Mouse (Mus musculus) regulatory T cell (primary cell): ENCODE measurements around the gene St6galnac6.

Source experiments
- in situ Hi-C: fragments of 300-600 bp; cut with MboI, MseI; formaldehyde crosslinking; loops from one replicate; pipeline ENCODE4 v1.15.1; 2025; ENCODE audit warnings: high pct_unique_total_duplicates

The St6galnac6 gene

DNA sequence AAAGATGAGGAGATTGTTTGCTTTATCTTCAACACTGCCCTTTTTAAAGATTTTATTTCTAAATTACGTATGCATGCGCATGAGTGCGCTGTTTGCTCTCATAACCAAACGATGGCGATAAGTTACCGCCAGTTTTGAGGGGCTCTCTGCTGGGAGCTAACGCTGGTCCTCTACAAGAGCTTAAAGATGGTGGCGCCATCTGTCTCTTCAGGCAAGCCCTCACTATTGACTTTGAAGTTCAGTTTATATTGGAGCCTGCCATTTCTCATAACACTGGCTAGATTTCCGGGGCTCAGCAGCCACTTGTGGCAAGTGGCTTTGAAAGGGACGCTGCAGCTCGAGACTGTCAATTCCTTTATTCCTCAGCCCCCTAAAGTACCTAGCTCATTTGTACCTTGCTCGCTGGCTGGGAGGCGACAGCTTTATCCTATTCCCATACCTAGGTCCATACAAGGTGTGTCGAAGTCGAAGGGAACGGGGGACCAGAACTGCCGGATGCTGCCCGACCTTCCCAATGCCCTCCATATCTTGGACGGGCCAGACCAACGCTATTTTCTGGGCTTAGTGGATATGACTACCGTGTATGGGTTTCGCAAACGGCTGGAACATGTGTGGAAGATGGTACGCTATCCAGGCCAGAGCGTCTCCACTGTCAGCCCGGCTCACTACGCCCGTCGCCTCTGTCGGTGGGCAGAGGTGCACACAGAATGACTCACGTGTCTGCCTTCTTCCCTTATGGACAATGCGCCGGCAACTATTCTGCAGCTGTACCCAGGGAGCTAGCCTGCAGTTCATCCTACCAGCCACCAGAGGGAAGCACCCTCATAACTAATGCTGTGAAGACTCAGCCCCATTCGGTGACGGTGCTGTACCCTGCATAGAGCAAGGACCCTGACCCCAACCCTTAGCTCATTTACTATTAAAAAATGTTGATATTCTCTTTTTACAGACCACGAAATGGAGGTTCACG, 16.4 kb upstream of the St6galnac6 start:
- in situ Hi-C loops: no loop called here

- in situ Hi-C loops: no loop called here
These were observed 14.3 kb upstream of the St6galnac6 start for GRCm38 (mm10) chr2:32585149-32585714.

- in situ Hi-C loops: no loop called here
These were observed 12.6 kb upstream of the St6galnac6 start, which contains the start of gene St6galnac4 for GRCm38 (mm10) chr2:32586871-32587351. Gene St6galnac4 (plus strand): TSS chr2:32587095.

GRCm38 (mm10) chr2:32587731-32588321, 11.7 kb upstream of the St6galnac6 start:
- in situ Hi-C loops: no loop called here

DNA sequence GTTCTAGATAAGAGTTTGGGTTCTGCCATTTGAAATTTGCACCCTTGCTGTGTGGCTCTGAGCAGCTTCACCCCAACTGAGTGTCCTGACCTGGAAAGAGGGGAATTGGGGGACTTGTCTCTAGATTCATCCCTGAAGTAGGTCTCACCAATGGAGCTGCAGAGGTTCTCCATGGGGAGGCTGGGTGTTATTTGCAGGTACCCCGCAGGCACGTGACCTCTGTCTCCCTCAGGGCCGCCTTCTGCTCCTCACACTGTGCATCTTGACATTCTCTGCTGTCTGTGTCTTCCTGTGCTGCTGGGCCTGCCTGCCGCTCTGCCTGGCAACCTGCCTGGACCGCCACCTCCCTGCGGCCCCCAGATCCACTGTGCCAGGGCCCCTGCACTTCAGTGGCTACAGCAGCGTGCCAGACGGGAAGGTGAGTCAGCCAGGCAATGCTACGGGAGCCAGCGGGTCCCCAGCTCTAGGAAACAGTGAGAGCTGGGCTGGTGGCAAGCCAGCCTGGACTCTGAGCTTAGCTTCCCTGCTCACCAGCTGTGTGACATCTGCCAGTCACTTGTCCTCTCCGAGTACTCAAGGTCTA, 10.2 kb upstream of the St6galnac6 start:
- in situ Hi-C loops: no loop called here

DNA sequence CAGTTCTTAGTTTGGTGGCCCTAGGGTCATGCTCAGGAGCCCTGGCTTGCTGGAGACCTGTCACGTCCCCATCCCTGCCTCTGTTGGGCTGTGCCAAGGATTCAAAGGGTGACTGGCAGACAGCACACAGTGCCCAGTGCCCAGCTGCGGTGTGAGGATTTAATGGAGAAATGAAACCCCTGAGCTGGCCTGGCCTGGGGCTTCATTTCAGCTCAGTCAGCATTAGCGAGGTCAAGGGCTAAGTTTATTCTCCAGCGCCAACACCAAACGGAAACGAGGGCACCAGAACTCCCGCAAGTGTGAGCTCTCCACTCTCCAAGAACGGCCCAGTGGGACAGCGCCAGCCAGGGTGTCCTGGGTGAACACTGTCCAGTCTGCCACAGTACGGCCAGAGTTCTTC, 9.3 kb upstream of the St6galnac6 start:
- in situ Hi-C loops: no loop called here

DNA sequence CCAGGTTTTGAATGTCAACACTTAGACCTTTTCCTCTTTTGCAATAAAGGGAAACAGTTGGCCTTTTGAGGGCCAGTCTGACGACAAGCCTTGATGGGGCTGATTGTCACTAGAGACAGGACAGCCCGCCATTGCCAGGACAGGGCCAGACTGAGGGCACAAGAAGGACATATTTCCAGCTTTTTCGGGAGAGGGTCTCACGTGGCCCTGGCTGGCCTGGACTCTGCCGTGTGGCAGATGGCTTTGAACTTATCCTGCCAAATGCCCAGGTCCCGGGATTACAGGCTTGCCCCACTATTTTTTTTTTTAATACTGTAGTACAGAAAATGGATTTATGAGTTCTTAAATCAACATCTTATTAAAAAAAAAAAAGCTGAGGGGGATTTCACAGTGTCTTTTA, 8.3 kb upstream of the St6galnac6 start:
- in situ Hi-C loops: no loop called here

GRCm38 (mm10) chr2:32596725-32597124, 2.8 kb upstream of the St6galnac6 start:
- in situ Hi-C loops: no loop called here

GRCm38 (mm10) chr2:32597248-32597647, 2.3 kb upstream of the St6galnac6 start:
- in situ Hi-C loops: no loop called here

DNA sequence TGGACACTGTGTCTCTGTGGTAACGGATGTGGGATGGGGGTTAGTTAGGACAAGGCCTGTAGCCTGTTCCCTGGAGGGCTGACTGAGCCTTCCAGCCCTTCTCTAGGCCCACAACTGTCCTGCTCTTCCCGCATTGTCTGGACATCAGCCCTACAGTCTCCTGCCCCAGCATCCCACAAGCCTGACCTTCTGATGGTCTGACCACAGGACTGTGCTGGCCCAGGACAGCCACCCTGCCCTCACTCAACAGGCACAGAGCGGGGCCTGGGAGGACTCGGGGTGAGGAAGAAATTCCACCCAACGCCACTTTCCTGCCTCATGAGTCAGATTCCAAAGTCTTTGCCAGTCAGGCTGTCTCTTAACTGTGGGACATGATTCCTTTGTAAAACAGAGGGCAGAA, 1.8 kb upstream of the St6galnac6 start:
- in situ Hi-C loops: no loop called here

- in situ Hi-C loops: no loop called here
These were observed 1.0 kb upstream of the St6galnac6 start for GRCm38 (mm10) chr2:32598506-32598905.

GRCm38 (mm10) chr2:32601417-32602065, 2.0 kb downstream of the St6galnac6 start:
- in situ Hi-C loops: no loop called here

DNA sequence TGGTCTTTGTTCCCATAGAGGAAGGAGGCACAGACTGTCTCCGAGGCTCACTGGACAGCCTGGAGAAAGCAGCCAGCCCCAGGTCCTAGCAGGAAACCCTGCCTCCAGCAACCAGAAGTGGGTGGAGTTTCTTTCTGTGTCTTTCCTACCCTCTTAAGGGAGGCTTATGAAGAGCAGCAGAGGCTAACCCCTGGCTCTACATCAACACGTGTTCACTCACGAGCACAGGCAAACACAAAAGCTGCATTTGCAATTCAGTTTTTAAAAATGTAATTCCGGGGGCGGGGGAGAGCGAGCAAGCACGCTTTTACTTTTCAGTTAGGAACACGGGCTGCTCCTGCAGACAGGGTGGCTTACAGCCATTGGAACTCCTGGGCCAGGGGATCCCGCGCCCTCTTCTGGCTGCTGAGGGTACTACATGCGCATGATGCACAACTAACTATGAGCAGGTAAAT, 3.1 kb downstream of the St6galnac6 start:
- in situ Hi-C loops: no loop called here

- in situ Hi-C loops: no loop called here
These were observed 5.1 kb downstream of the St6galnac6 start for GRCm38 (mm10) chr2:32604631-32605030.

- in situ Hi-C loops: no loop called here
These were observed 6.9 kb downstream of the St6galnac6 start for GRCm38 (mm10) chr2:32606161-32607142.

GRCm38 (mm10) chr2:32607262-32607947, 7.9 kb downstream of the St6galnac6 start:
- in situ Hi-C loops: no loop called here

DNA sequence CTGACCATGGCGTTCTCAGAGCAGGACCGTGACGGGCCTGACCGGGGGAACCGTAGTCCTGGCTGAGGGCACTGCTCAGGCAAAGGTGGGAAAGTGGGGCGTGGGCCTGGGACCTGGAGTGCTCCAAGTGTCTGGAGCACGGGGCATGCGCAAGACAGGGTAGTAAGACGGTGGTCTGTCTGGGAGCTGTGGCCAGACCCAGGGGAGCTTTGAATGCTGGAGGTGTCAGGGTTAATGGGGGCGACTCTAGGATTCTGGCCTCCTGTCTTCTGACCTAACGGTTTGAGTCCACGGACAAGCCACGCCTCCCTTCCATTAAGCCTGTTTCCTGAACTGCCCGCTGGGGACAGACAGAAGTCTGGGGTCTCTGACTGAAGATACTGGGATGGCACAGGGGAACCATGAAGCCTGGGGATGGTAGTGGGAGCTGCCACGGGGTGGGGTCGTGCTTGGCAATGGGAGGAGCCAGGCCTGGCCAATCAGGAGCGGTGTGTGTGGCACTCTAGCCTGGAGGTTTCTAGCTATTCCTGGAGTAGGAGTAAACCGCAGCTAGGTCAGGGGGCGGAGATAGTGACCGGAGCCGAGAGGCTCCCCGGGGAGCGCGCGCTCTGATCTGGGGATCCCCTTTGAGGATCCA, 8.8 kb downstream of the St6galnac6 start:
- in situ Hi-C loops: no loop called here

- in situ Hi-C loops: no loop called here
These were observed 9.4 kb downstream of the St6galnac6 start for GRCm38 (mm10) chr2:32608778-32609435.
